Mouse (Mus musculus): ENCODE results near the gene Tnfsf13.

Tnfsf13 gene

GRCm38 (mm10) chr11:69684128-69684745, 1.3 kb downstream of the Tnfsf13 start:
- in situ Hi-C loops (cut with MboI; ENCODE audit: unreplicated experiment in 2 of 2): loop anchor here (5.0 to 25.0 kb wide), 3 partner anchors 193 to 528 kb away; partner anchors contain the start of genes Tmem95 (in 2 of the 2), Slc16a11 (in 1 of the 2) and Slc16a13 (in 1 of the 2)

- in situ Hi-C loops (cut with MboI; ENCODE audit: unreplicated experiment in 2 of 2): loop anchor here (5.0 to 25.0 kb wide), 3 partner anchors 194 to 529 kb away; partner anchors contain the start of genes Tmem95 (in 2 of the 2), Slc16a11 (in 1 of the 2) and Slc16a13 (in 1 of the 2)
Observed at GRCm38 (mm10) chr11:69683576-69683975, 2.0 kb downstream of the Tnfsf13 start.

- in situ Hi-C loops (cut with MboI; ENCODE audit: unreplicated experiment in 2 of 2): loop anchor here (5.0 to 25.0 kb wide), 3 partner anchors 194 to 529 kb away; partner anchors contain the start of genes Tmem95 (in 2 of the 2), Slc16a11 (in 1 of the 2) and Slc16a13 (in 1 of the 2)
Observed at GRCm38 (mm10) chr11:69682840-69683533, 2.6 kb downstream of the Tnfsf13 start.

- in situ Hi-C loops (cut with MboI; ENCODE audit: unreplicated experiment in 2 of 2): loop anchor here (5.0 to 25.0 kb wide), 3 partner anchors 195 to 530 kb away; partner anchors contain the start of genes Tmem95 (in 2 of the 2), Slc16a11 (in 1 of the 2) and Slc16a13 (in 1 of the 2)
Observed at GRCm38 (mm10) chr11:69682209-69682839, 3.3 kb downstream of the Tnfsf13 start.

GRCm38 (mm10) chr11:69681314-69682208, 4.0 kb downstream of the Tnfsf13 start, which contains the start of gene Senp3:
Senp3 (minus strand) TSS chr11:69682084.
- in situ Hi-C loops (cut with MboI; ENCODE audit: unreplicated experiment in 2 of 2): loop anchor here (5.0 to 25.0 kb wide), 3 partner anchors 196 to 531 kb away; partner anchors contain the start of genes Tmem95 (in 2 of the 2), Slc16a11 (in 1 of the 2) and Slc16a13 (in 1 of the 2)

- in situ Hi-C loops (cut with MboI; ENCODE audit: unreplicated experiment in 2 of 2): loop anchor here (5.0 to 25.0 kb wide), 3 partner anchors 197 to 532 kb away; partner anchors contain the start of genes Tmem95 (in 2 of the 2), Slc16a11 (in 1 of the 2) and Slc16a13 (in 1 of the 2)
Observed at GRCm38 (mm10) chr11:69680136-69680855, 5.3 kb downstream of the Tnfsf13 start.

- in situ Hi-C loops (cut with MboI; ENCODE audit: unreplicated experiment in 2 of 2): loop anchor here in 1 of 2 experiments (25.0 kb wide), 1 partner anchor 533 kb away; the partner anchor contains the start of genes Slc16a11 and Slc16a13
Observed at GRCm38 (mm10) chr11:69679144-69679543, 6.4 kb downstream of the Tnfsf13 start.

- in situ Hi-C loops (cut with MboI; ENCODE audit: unreplicated experiment in 2 of 2): loop anchor here in 1 of 2 experiments (5.0 kb wide), 2 partner anchors 85 to 250 kb away; partner anchors contain the start of genes Eif5a and Polr2a
Observed at GRCm38 (mm10) chr11:69672211-69672706, 13.3 kb downstream of the Tnfsf13 start, which contains the start of gene Eif4a1. Eif4a1 (minus strand) TSS chr11:69672423.

- in situ Hi-C loops (cut with MboI; ENCODE audit: unreplicated experiment in 2 of 2): loop anchor here in 1 of 2 experiments (5.0 kb wide), 2 partner anchors 86 to 251 kb away; partner anchors contain the start of genes Eif5a and Polr2a
Observed at GRCm38 (mm10) chr11:69671726-69672124, 13.9 kb downstream of the Tnfsf13 start.

- in situ Hi-C loops (cut with MboI; ENCODE audit: unreplicated experiment in 2 of 2): loop anchor here in 1 of 2 experiments (5.0 kb wide), 2 partner anchors 86 to 251 kb away; partner anchors contain the start of genes Eif5a and Polr2a
Observed at GRCm38 (mm10) chr11:69670786-69671725, 14.5 kb downstream of the Tnfsf13 start.

GRCm38 (mm10) chr11:69666665-69667005, 18.9 kb downstream of the Tnfsf13 start:
- in situ Hi-C loops (cut with MboI; ENCODE audit: unreplicated experiment in 2 of 2): no loop called here

- in situ Hi-C loops (cut with MboI; ENCODE audit: unreplicated experiment in 2 of 2): no loop called here
Observed at GRCm38 (mm10) chr11:69665961-69666664, 19.5 kb downstream of the Tnfsf13 start, which contains the start of gene Cd68. Cd68 (minus strand) TSS chr11:69666153.

- in situ Hi-C loops (cut with MboI; ENCODE audit: unreplicated experiment in 2 of 2): no loop called here
Observed at GRCm38 (mm10) chr11:69665457-69665960, 20.1 kb downstream of the Tnfsf13 start.

- in situ Hi-C loops (cut with MboI; ENCODE audit: unreplicated experiment in 2 of 2): no loop called here
Observed at GRCm38 (mm10) chr11:69664841-69665240, 20.7 kb downstream of the Tnfsf13 start.

GRCm38 (mm10) chr11:69663795-69664194, 21.8 kb downstream of the Tnfsf13 start:
- in situ Hi-C loops (cut with MboI; ENCODE audit: unreplicated experiment in 2 of 2): no loop called here

GRCm38 (mm10) chr11:69662967-69663671, 22.5 kb downstream of the Tnfsf13 start:
- in situ Hi-C loops (cut with MboI; ENCODE audit: unreplicated experiment in 2 of 2): no loop called here
